29 mouse cellular contexts compared by ENCODE assay signal in the genomic region with DNA sequence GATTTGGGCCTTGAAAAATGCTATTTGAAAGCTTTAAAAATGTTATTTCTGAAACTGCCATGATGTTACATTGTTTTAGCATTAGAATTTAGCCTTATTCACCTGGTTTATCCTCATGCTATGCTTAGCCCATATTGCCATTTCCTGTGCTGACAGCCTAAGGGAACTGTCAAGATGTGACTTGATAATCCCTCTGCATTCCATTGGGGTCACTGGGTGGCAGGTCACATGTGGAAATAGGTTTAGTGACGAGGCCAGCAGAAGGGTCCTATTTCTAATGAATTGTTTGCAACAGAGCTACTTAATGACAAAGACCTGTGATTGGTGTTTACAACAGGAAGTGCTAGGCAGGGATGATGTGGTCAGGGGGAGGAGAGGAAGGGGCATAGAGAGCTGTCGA.
DNase-seq lines count a peak whose midpoint lies in the region; ATAC-seq and TF ChIP-seq lines count a peak whose summit lies in the region.
"Had no signal": no experiment of that assay in that cellular context is flagged by ENCODE, and none has a peak within 500 bp of the region (broad histone marks: within the 10 kb centered on the region; RNA-seq: fewer than 3 reads in every experiment).

No protein-coding gene starts in this region.

- no peaks in the 10 kb centered on the region for H3K36me3 ChIP-seq in forebrain, embryonic 10.5 days (replicated peaks)
- H3K36me3 ChIP-seq in forebrain, embryonic 15.5 days, result no peaks in the 10 kb centered on the region
- no peaks in the 10 kb centered on the region for H3K36me3 ChIP-seq in liver, postnatal 0 days (replicated peaks; ENCODE audit: insufficient read depth, low read length)
- no peaks in the 10 kb centered on the region for H3K36me3 ChIP-seq in liver, embryonic 12.5 days
- peaks cover 3% of the 10 kb centered on the region; the same call in 1 of the 2 replicates for H3K36me3 ChIP-seq in ES-E14 (ENCODE audit: control insufficient read depth, insufficient read depth, low read length, poor library complexity, severe bottlenecking)
- no peaks in the 10 kb centered on the region for H3K36me3 ChIP-seq in embryonic facial prominence, embryonic 11.5 days (replicated peaks; ENCODE audit: control insufficient read depth, insufficient read depth, low read depth, low read length)
- H3K36me3 ChIP-seq: embryonic facial prominence, embryonic 13.5 days; hindbrain, embryonic 15.5 days; limb, embryonic 15.5 days; midbrain, embryonic 12.5 days had no signal

- ATAC-seq in forebrain, embryonic 15.5 days (replicated peaks), result no peak
- ATAC-seq in liver, postnatal 0 days, result no peak
- ATAC-seq in liver, embryonic 12.5 days, result no peak
- ATAC-seq in embryonic facial prominence, embryonic 11.5 days (replicated peaks; ENCODE audit: insufficient number of reproducible peaks, low FRiP score, low TSS enrichment, low read depth), result no peak
- ATAC-seq: forebrain, postnatal 0 days; intestine, embryonic 16.5 days had no signal

- 45% methylated on average over 2 of the region's 2 CpGs for WGBS in forebrain, embryonic 10.5 days
- 72% methylated on average over 2 of the region's 2 CpGs for WGBS in forebrain, embryonic 15.5 days
- WGBS in liver, postnatal 0 days (ENCODE audit: insufficient replicate concordance), result 58% methylated on average over 2 of the region's 2 CpGs
- 35% methylated on average over 2 of the region's 2 CpGs for WGBS in liver, embryonic 12.5 days (ENCODE audit: insufficient replicate concordance)
- whole genome bisulfite sequencing in embryonic facial prominence, embryonic 11.5 days, result 10% methylated on average over 2 of the region's 2 CpGs

- no peak overlapping the region for H3K4me3 ChIP-seq in forebrain, embryonic 10.5 days
- no peak overlapping the region for H3K4me3 ChIP-seq in forebrain, embryonic 15.5 days
- H3K4me3 ChIP-seq in liver, postnatal 0 days (ENCODE audit: low read depth, low read length), result no peak overlapping the region
- H3K4me3 ChIP-seq in liver, embryonic 12.5 days, result no peak overlapping the region
- no peak overlapping the region for H3K4me3 ChIP-seq in ES-E14 (ENCODE audit: insufficient read depth in 1 of 2, low read depth in 1 of 2, low read length in 2 of 2, poor library complexity in 1 of 2, severe bottlenecking in 1 of 2)
- no peak overlapping the region for H3K4me3 ChIP-seq in embryonic facial prominence, embryonic 11.5 days (ENCODE audit: low read depth, low read length)
- H3K4me3 ChIP-seq: embryonic facial prominence, embryonic 13.5 days; hindbrain, embryonic 15.5 days; limb, embryonic 15.5 days; midbrain, embryonic 12.5 days; myocyte had no signal

- TF ChIP-seq CTCF in liver, postnatal 0 days (IDR thresholded peaks at IDR 0.05; ENCODE audit: low read depth), result no peak

- H3K9ac ChIP-seq in forebrain, embryonic 15.5 days (replicated peaks), result no peak overlapping the region
- no peak overlapping the region for H3K9ac ChIP-seq in liver, postnatal 0 days (replicated peaks)
- H3K9ac ChIP-seq in liver, embryonic 12.5 days, result no peak overlapping the region
- H3K9ac ChIP-seq in ES-E14 (ENCODE audit: insufficient read depth, low read depth, low read length, poor library complexity, severe bottlenecking), result 0 out of 2 replicates have a peak overlapping the region, but pooled peaks have one; percentile 26
- no peak overlapping the region for H3K9ac ChIP-seq in embryonic facial prominence, embryonic 11.5 days (replicated peaks; ENCODE audit: low read length)
- H3K9ac ChIP-seq: embryonic facial prominence, embryonic 13.5 days; forebrain, postnatal 0 days; hindbrain, embryonic 15.5 days; limb, embryonic 15.5 days; liver, embryonic 14.5 days; lung, embryonic 14.5 days; midbrain, embryonic 12.5 days had no signal

- in situ Hi-C loops in ES-E14 (cut with MboI; ENCODE audit: low sequenced_read_pairs in 2 of 2, unreplicated experiment in 2 of 2), result no loop called here

- no peaks in the 10 kb centered on the region for H3K27me3 ChIP-seq in forebrain, embryonic 10.5 days (ENCODE audit: poor library complexity, severe bottlenecking)
- H3K27me3 ChIP-seq in forebrain, embryonic 15.5 days, result no peaks in the 10 kb centered on the region
- no peaks in the 10 kb centered on the region for H3K27me3 ChIP-seq in liver, postnatal 0 days (ENCODE audit: insufficient read depth, low read length)
- no peaks in the 10 kb centered on the region for H3K27me3 ChIP-seq in liver, embryonic 12.5 days (replicated peaks)
- H3K27me3 ChIP-seq in embryonic facial prominence, embryonic 11.5 days (ENCODE audit: control insufficient read depth, insufficient read depth, low read length), result no peaks in the 10 kb centered on the region
- H3K27me3 ChIP-seq: embryonic facial prominence, embryonic 13.5 days; hindbrain, embryonic 15.5 days; limb, embryonic 15.5 days; midbrain, embryonic 12.5 days had no signal

- no peak for TF ChIP-seq EP300 in liver, postnatal 0 days (IDR thresholded peaks at IDR 0.05; ENCODE audit: low read depth)

- no peaks in the 10 kb centered on the region for H3K9me3 ChIP-seq in forebrain, embryonic 10.5 days
- no peaks in the 10 kb centered on the region for H3K9me3 ChIP-seq in forebrain, embryonic 15.5 days
- no peaks in the 10 kb centered on the region for H3K9me3 ChIP-seq in liver, postnatal 0 days (ENCODE audit: low read length)
- no peaks in the 10 kb centered on the region for H3K9me3 ChIP-seq in liver, embryonic 12.5 days (replicated peaks)
- no peaks in the 10 kb centered on the region for H3K9me3 ChIP-seq in ES-E14 (ENCODE audit: control insufficient read depth, insufficient read depth, low read depth, low read length)
- H3K9me3 ChIP-seq in embryonic facial prominence, embryonic 11.5 days (replicated peaks; ENCODE audit: control insufficient read depth, low read length), result no peaks in the 10 kb centered on the region
- H3K9me3 ChIP-seq: embryonic facial prominence, embryonic 13.5 days; hindbrain, embryonic 15.5 days; limb, embryonic 15.5 days; midbrain, embryonic 12.5 days had no signal

- peak overlapping the region; percentile 8; the same call in 1 of the 2 replicates for H3K27ac ChIP-seq in forebrain, embryonic 10.5 days
- no peak overlapping the region for H3K27ac ChIP-seq in forebrain, embryonic 15.5 days (replicated peaks)
- H3K27ac ChIP-seq in liver, postnatal 0 days (ENCODE audit: low read depth), result no peak overlapping the region
- no peak overlapping the region for H3K27ac ChIP-seq in liver, embryonic 12.5 days
- H3K27ac ChIP-seq in ES-E14 (ENCODE audit: insufficient read depth, low read depth, low read length, poor library complexity, severe bottlenecking), result no peak overlapping the region
- no peak overlapping the region for H3K27ac ChIP-seq in embryonic facial prominence, embryonic 11.5 days (replicated peaks; ENCODE audit: low read depth, low read length)
- H3K27ac ChIP-seq: embryonic facial prominence, embryonic 13.5 days; hindbrain, embryonic 15.5 days; limb, embryonic 15.5 days; liver, embryonic 14.5 days; midbrain, embryonic 12.5 days; stomach, postnatal 0 days had no signal

- no peak overlapping the region for H3K4me2 ChIP-seq in forebrain, embryonic 15.5 days (replicated peaks)
- H3K4me2 ChIP-seq in liver, postnatal 0 days (ENCODE audit: low read depth, low read length), result no peak overlapping the region
- no peak overlapping the region for H3K4me2 ChIP-seq in liver, embryonic 12.5 days
- H3K4me2 ChIP-seq in embryonic facial prominence, embryonic 11.5 days (ENCODE audit: low read depth, low read length), result no peak overlapping the region
- H3K4me2 ChIP-seq: embryonic facial prominence, embryonic 13.5 days; hindbrain, embryonic 15.5 days; limb, embryonic 15.5 days; lung, embryonic 14.5 days; midbrain, embryonic 12.5 days had no signal

- no peak for DNase-seq in forebrain, embryonic 10.5 days (ENCODE audit: extremely low spot score, low spot score)
- peak; percentile 7 for DNase-seq in liver, postnatal 0 days
- DNase-seq in ES-E14 (ENCODE audit: low read depth, low spot score), result no peak
- peak; percentile 15 for DNase-seq in embryonic facial prominence, embryonic 11.5 days (ENCODE audit: low spot score)
- no peak for DNase-seq in frontal cortex, postnatal 36 days (ENCODE audit: low spot score in 2 of 2)
- DNase-seq in kidney, adult 11 months, result no peak
- DNase-seq: adrenal gland, postnatal 14 days; cerebellum, adult 11 months; cerebellum, adult 9-10 months; forebrain, postnatal 0 days; gastrocnemius, postnatal 10 days; heart, postnatal 14 days; kidney, adult 9 months; kidney, postnatal 10 days; layer of hippocampus, postnatal 36 days; left cerebral cortex, postnatal 4 days; lung, embryonic 14.5 days; lung, postnatal 14 days; right cerebral cortex, postnatal 4 days had no signal

- H3K4me1 ChIP-seq in forebrain, embryonic 10.5 days, result peaks cover 32% of the 10 kb centered on the region
- peaks cover 5% of the 10 kb centered on the region; the same call in 1 of the 2 replicates for H3K4me1 ChIP-seq in forebrain, embryonic 15.5 days
- no peaks in the 10 kb centered on the region for H3K4me1 ChIP-seq in liver, postnatal 0 days (ENCODE audit: insufficient read depth)
- no peaks in the 10 kb centered on the region for H3K4me1 ChIP-seq in liver, embryonic 12.5 days
- peaks cover 8 to 10% of the 10 kb centered on the region in 2 experiments; a peak in 3 of 4 replicates for H3K4me1 ChIP-seq in ES-E14 (ENCODE audit: control insufficient read depth in 2 of 2, insufficient read depth in 2 of 2, low read length in 2 of 2, poor library complexity in 1 of 2)
- H3K4me1 ChIP-seq in embryonic facial prominence, embryonic 11.5 days (ENCODE audit: control insufficient read depth, insufficient read depth, low read length), result no peaks in the 10 kb centered on the region
- H3K4me1 ChIP-seq: hindbrain, embryonic 15.5 days; limb, embryonic 15.5 days had no signal

TF ChIP-seq in ES-E14, 5 proteins besides CTCF, POLR2A, EP300 and RAD21:
- no peak for TF ChIP-seq MAFK (IDR thresholded peaks at IDR 0.05; ENCODE audit: insufficient read depth, low read depth, low read length)
- TF ChIP-seq CHD2 (IDR thresholded peaks at IDR 0.05; ENCODE audit: low read depth, low read length), result no peak
- TF ChIP-seq HCFC1 (IDR thresholded peaks at IDR 0.05; ENCODE audit: borderline replicate concordance, insufficient read depth, low read length), result no peak
- no peak for TF ChIP-seq ZNF384 (IDR thresholded peaks at IDR 0.05; ENCODE audit: low read depth, low read length)
- TF ChIP-seq ZC3H11A (IDR thresholded peaks at IDR 0.05; ENCODE audit: borderline replicate concordance, low read depth, low read length), result no peak

Comparison
In these comparisons a context has a peak if more than half of its experiments do, and no peak if none do; other contexts are left out.
1. DNase-seq: peak in liver, postnatal 0 days (single experiment) and embryonic facial prominence, embryonic 11.5 days (single experiment); none in forebrain, embryonic 10.5 days (single experiment), ES-E14 (single experiment), frontal cortex, postnatal 36 days (0 of 2) and kidney, adult 11 months (single experiment).